Mouse (Mus musculus) hematopoietic multipotent progenitor cell, adult 10-12 weeks (in vitro differentiated cells): ENCODE measurements around the gene Sirt2. TPM values are rescaled to one million over a fixed set of nuclear protein-coding genes. Genes with fewer than 3 reads are reported as not detected.

Experiments
- polyA plus RNA-seq: library from polyadenylated mRNA; stranded (reverse); fragments of >175 nt; gene quantifications from 2 replicates; pipeline ENCODE4 v1.2.3, GENCODE M21; 2012; ENCODE audit warnings: low replicate concordance

Sirt2 gene
- 147 and 155 TPM in 2 replicates for polyA plus RNA-seq

DNA sequence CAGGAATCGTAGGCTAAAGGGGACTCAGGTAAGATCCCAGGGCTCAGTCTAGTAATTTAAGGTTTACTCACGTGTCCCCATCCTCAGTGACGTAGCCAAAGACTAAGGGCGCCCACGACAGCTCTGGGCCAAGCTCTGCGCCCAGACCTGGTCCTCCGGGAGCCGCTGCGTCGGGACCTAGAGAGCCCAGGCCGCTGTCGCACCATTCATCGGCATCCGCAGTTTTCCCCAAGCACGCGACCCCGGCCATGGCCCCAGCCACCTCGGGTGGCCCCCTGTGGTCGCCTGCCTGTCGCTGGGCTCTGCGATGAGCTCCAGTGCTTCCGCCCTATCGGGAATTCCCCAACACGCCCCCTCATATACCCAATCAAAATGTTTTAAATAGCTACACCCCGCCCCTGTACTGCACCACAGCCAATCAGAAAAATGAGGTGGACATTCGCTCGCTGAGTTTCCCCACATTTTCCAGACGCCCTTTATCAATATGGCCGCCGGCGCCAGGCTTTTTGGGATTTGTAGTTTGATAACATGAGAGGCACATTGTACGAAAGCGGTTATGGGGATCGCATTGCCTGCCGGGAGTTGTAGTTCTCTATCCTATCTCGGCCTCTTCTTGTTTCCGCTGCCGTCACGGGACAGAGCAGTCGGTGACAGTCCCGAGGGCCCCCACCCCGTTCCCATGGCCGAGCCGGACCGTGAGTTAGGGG lies at the start of gene Sirt2:
TSS of gene Sirt2 (plus strand) at position 563 of the 707 bp plus-strand sequence.

DNA sequence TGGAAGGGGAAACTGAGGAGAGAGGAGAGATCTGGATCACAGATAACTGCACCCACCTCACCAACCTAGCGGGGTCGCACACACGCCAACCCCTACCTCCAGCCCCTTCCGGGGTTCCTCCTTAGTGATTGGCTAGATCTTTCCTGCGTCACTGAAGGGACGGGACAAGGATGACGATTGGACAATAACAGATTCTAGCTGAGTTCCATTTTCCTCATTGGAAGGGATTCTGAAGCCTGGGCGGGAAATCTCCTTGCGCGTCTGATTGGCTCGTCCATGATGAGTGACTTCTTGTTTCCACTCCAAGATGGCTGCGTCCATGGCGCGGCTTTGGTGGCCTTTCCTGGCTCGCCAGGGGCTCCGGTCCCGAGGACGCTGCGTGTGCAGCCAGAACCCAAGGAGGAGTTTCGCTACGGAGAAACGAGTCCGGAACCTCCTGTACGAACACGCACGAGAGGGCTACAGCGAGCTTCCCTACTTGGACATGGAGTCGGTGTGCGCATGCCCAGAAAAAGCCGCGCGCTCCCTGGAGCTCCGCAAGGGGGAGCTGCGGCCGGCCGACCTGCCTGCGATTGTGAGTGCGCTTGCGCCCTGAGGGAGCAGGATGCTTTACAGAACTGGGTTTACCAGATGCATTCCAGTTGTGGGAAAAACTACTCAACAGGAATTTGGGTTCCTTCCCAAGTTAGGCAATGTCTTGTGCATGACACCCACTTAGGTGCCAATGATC lies 24.7 kb upstream of the Sirt2 start, which contains the start of the genes Mrps12 and Sars2:
TSS of gene Mrps12 (minus strand) at position 112 of the 730 bp plus-strand sequence.
TSS of gene Sars2 (plus strand) at position 284 of the 730 bp plus-strand sequence.

DNA sequence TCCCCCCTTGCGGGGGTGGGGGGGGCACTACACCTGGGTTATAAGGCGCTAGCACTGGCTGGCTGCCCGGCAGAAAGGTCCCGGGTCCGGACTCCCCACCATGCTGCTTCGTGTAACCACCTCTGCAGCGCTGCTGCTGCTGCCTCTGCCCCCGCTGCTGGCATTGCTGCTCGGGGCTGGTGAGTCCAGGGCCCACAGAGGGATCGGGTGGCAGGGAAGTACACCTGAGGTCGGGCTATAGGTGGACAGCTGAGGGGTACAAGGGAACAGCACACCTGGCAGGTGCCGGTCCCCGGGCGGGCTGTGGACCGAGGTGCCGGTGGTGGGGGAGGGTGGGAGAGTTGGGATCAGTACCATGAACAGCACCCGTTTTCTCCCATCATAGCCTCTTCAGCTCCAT lies 10.5 kb upstream of the Sirt2 start, which contains the start of gene Ccer2:
TSS of gene Ccer2 (plus strand) at position 96 of the 400 bp plus-strand sequence.

DNA sequence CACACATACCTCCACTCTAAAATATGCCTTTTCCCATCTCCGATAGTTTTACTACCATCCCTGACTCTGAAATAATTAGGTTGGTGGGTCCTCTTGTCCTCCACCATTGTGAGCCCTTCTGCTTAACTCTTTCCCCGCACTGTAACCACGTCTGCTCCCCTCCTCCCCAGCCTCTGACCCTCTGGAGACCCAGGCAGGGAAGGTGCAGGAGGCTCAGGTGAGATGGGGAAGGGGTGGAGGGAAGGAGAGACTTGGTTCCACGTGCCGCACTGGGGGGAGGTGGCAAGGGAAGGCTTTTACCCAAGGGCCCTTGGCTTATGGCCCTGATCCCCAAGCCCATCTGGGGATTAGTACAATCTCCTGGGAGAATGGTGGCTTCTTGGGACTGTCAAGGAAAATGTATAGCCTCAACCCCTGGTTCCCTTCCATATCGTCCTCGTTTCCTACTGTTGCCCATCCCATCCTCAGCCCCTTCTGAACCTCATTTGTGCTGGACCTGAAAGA lies 979 bp downstream of the Sirt2 start, which contains the start of gene Nfkbib:
TSS of gene Nfkbib (minus strand) at position 51 of the 504 bp plus-strand sequence.

DNA sequence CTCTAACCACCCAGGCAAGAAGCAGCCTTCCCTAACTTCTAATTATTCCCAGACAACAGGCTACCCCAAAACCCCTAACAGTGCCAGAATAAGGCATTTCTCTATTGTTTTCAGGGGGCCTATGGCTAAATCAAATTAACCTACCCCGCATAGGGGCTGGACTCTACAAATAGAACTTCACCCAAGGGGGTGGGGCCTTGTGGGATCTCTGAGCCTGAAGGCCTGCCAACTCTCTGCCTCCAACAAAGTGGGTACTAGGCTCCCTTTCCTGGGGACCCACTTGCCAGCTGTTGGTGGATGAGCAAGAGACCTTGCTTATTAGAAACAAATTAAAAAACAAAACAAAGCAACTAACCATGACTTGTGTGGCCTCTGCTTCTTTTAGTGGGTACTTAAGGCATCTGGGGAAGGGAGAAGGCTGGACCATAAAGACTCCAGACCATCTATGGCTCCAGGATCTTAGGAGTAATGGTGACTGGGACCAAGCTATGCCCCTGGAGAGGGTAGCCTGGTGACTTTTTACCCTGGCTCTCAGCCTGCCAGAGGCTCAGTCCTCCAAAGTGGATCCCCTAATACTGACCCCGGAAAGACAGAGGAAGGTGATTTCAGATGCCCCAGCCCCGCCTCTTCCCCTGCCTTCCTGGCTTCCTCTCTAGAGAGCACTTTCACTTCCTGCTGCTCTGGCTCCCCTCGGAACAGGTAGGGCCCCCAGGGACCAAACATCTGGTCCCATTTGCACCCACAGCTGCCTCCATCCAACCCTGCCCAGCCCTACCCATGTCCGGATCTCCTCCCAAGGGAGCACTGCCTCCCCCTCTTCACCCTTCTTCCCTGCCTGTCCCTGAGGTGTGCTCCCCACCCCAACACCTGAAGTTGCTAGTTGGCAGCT lies 22.0 kb downstream of the Sirt2 start, which contains the start of gene Rinl:
TSS of gene Rinl (plus strand) at position 663 of the 889 bp plus-strand sequence.

DNA sequence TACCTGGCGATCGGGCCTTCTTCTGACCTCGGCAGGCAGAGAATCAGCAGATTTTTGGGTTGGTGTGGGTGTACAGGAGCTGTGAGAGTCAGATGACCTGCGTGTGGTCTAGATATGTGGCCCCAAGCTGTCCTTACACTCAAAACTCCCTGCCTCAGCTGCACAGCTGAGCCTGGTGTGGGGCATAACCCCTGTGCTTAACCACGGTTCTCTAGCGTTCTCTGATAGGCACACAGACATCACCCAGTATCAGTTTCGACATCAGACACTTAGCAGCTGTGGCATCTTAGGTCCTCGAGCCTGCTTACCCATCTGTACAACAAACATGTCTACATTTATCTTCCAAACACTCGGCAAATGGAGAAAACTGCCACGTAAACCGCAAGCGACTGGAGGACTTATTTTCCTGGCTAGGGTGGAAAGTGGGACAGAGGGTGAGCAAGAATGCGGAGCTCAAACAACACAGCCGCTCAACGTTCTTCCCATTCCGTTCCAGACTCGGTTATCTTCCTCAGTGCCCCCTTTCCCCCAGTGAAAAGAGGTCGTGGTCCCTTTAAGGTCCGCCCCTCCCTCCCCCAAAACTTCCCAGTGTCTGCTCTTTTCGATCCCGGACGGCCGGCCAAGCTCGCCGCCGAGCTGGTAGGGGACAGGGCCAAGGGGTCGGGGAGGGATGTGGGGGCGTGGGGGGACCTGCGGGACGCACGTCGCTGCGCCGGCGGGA lies 41.8 kb downstream of the Sirt2 start, which contains the start of gene Hnrnpl:
TSS of gene Hnrnpl (plus strand) at position 321 of the 721 bp plus-strand sequence.

DNA sequence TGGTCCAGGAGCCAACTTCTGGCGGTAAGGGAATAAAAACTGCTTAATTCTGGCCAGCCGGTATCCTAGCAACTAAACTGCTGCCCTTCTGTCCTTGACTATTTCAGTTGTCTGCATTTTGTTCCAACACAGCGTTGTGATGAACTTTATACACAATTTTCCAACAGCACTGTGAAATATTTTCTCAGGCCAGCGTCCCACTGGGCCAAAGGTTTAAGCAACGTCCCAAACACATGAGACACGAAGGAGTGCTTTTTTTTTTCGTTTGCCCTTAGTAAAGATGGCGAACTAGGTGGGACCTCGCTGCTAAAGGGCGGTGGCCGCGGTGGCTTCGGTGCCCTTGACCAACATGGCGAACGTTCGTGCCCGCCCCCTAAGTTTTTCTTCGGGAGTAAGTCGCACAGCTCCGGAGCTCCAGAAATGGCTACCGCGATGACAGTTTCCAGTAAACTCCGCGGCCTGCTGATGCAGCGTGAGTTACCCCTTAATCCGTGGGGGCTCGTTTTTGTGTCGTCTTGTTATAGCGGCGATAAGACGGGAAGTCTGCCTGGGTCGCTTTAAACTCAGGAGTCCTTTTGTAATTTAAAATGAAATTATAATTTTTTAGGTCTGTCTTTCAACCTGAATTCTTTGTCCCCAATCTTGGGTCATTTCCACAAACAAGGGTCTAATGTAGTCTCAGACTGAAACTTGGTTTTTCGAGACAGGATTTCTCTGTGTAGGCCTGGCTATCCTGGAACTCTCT lies 58.6 kb downstream of the Sirt2 start, which contains the start of gene Ech1:
TSS of gene Ech1 (plus strand) at position 277 of the 745 bp plus-strand sequence.

DNA sequence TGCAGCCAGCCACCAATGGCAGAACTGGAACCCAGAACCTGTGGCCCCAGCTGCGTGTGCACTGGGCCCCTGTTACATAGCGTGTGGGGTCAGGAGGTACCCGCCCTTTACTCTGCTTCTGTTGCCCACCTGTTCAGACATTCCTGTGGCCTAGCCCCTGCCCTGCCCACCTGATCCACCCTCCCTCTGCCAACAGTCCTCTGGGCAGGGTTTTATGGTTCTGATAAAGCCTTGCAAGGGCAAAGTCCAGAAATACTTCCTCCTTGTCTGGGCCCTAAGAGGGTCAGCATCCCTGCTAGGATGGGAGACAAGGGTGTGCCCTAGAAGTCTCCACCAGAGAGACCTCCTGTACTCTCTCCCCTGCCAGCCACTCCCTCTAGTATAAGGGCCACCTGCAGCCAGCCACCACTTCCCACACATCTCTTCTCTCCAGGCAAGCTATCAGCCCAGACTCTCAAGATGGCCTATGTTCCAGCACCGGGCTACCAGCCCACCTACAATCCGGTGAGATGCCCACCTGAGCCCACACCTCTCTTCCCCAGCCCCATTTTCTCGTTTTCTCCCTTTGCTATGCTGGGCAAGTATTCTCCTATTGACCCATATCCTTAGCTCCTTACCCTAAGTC lies 67.3 kb downstream of the Sirt2 start, which contains the start of gene Lgals4:
TSS of gene Lgals4 (plus strand) at position 132 of the 625 bp plus-strand sequence.

Other genes with a start within 250 kb of the Sirt2 start
- gene Ifnl3, start 243.9 kb upstream of the Sirt2 start, polyA plus RNA-seq, result not detected in 2 replicates
- gene Sycn, start 225.8 kb upstream of the Sirt2 start, polyA plus RNA-seq, result 1.4 TPM in 1 of 2 replicates, not detected in the other
- 1.1 and 2.7 TPM in 2 replicates for gene Nccrp1, start 219.5 kb upstream of the Sirt2 start, polyA plus RNA-seq
- 102 and 209 TPM in 2 replicates for gene Samd4b, start 168.6 kb upstream of the Sirt2 start, polyA plus RNA-seq
- 31.7 and 62.2 TPM in 2 replicates for gene Pak4, start 168.6 kb upstream of the Sirt2 start, polyA plus RNA-seq
- not detected in 2 replicates for gene Acp7, start 135.4 kb upstream of the Sirt2 start, polyA plus RNA-seq
- gene Fbxo27, start 73.9 kb upstream of the Sirt2 start, polyA plus RNA-seq, result 1.7 and 3.7 TPM in 2 replicates
- 5.3 and 10.8 TPM in 2 replicates for gene Fbxo17, start 49.9 kb upstream of the Sirt2 start, polyA plus RNA-seq
- 101 and 240 TPM in 2 replicates for gene Mrps12, start 24.9 kb upstream of the Sirt2 start, polyA plus RNA-seq
- gene Sars2, start 24.7 kb upstream of the Sirt2 start, polyA plus RNA-seq, result 31.9 and 34.0 TPM in 2 replicates
- not detected in 2 replicates for gene Ccer2, start 10.6 kb upstream of the Sirt2 start, polyA plus RNA-seq
- 141 and 276 TPM in 2 replicates for gene Nfkbib, start 777 bp downstream of the Sirt2 start, polyA plus RNA-seq
- gene Rinl, start 22.2 kb downstream of the Sirt2 start, polyA plus RNA-seq, result 181 and 415 TPM in 2 replicates
- gene Hnrnpl, start 41.8 kb downstream of the Sirt2 start, polyA plus RNA-seq, result 330 and 575 TPM in 2 replicates
- gene Ech1, start 58.5 kb downstream of the Sirt2 start, polyA plus RNA-seq, result 11.3 and 45.0 TPM in 2 replicates
- 3.5 and 5.1 TPM in 2 replicates for gene Lgals4, start 67.1 kb downstream of the Sirt2 start, polyA plus RNA-seq
- 0.22 and 0.39 TPM in 2 replicates for gene Lgals7, start 97.1 kb downstream of the Sirt2 start, polyA plus RNA-seq
- 0.03 TPM in 1 of 2 replicates, not detected in the other for gene Capn12, start 114.7 kb downstream of the Sirt2 start, polyA plus RNA-seq
- gene Actn4, start 195.6 kb downstream of the Sirt2 start, polyA plus RNA-seq, result 220 and 236 TPM in 2 replicates
- 58.3 and 170 TPM in 2 replicates for gene Eif3k, start 215.1 kb downstream of the Sirt2 start, polyA plus RNA-seq
- gene Map4k1, start 215.3 kb downstream of the Sirt2 start, polyA plus RNA-seq, result 503 and 613 TPM in 2 replicates